Mouse (Mus musculus): ENCODE data around the gene Cox6a1.

GRCm38 (mm10) chr5:115330955-115331354 lies 17.8 kb downstream of the Cox6a1 start:
- no peak for TF ChIP-seq CTCF (IDR thresholded peaks at IDR 0.05; ENCODE audit: low read depth, low read length)
- no peak for TF ChIP-seq POLR2AphosphoS5 (IDR thresholded peaks at IDR 0.05; ENCODE audit: insufficient replicate concordance, low read depth, low read length)
- TF ChIP-seq GATA2 (IDR thresholded peaks at IDR 0.05; ENCODE audit: borderline replicate concordance, low read depth, low read length): no peak
- TF ChIP-seq GATA1 (IDR thresholded peaks at IDR 0.05; ENCODE audit: borderline replicate concordance, low read length): no peak
